Mouse (Mus musculus) layer of hippocampus, adult 11-12 months (tissue): ENCODE measurements at regions not wholly inside any gene's neighbourhood (a gene's known extent, or its start where the extent isn't known, plus 50 kb on each side); places are given as distances from the start of the nearest gene placed in this dataset.

ENCODE experiments used
- DNase-seq: peaks from one replicate; pipeline ENCODE4 v3.0.0; 2022; ENCODE audit warnings: low spot score

GRCm38 (mm10) chr1:151119566-151119965 lies 62.8 kb upstream of the Gm47985 start:
- no peak for DNase-seq

DNA sequence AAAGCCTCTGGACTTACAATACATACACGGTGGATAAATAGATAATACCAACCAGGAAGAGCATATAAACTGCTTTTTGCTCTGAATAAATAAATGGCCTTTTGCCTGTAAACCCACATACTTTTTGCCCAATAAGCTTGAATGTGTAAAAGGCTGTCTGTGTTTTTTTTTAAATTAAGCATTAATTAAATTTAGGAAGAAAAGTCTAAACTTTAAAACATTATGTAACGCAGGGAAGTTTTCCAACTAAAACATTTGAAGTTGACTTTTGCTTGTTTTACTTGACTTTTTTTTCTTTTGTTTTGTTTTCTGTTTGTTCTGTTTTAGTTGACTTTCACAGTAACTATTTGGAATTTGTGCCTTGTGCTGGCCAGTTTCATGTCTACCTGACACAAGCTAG lies 60.7 kb upstream of the Gm47985 start:
- DNase-seq, result no peak

GRCm38 (mm10) chr1:151123964-151124363 lies 58.4 kb upstream of the Gm47985 start:
- DNase-seq, result no peak

DNA sequence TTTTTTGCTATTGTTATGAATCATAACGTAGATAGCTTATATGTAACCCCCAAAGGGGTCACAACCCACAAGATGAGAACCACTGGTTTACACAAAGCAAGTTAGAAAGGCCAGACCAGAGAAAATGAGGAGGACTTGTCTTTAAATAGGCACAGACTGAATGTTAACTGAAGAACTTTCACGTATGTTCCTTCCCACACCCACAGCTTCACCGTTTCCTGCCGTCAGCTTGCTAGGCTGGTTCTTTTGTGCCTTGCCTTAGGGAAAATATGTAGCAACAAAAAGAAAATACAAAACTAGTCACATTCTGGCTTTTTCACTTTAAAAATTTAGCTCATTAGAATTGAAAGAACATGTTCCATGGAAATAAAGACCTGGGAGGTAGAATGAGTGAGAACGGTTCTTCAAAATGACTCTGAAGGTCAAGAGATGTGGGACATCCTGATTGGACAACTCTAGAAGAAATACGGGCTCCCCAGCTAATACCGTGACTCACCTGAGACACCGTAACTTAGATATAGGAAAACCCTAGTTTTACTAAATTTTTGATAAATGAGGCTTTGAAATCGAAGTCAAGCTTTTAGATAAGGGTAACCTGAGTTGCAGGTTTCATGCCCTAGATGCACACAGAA lies 57.2 kb upstream of the Gm47985 start:
- no peak for DNase-seq

DNA sequence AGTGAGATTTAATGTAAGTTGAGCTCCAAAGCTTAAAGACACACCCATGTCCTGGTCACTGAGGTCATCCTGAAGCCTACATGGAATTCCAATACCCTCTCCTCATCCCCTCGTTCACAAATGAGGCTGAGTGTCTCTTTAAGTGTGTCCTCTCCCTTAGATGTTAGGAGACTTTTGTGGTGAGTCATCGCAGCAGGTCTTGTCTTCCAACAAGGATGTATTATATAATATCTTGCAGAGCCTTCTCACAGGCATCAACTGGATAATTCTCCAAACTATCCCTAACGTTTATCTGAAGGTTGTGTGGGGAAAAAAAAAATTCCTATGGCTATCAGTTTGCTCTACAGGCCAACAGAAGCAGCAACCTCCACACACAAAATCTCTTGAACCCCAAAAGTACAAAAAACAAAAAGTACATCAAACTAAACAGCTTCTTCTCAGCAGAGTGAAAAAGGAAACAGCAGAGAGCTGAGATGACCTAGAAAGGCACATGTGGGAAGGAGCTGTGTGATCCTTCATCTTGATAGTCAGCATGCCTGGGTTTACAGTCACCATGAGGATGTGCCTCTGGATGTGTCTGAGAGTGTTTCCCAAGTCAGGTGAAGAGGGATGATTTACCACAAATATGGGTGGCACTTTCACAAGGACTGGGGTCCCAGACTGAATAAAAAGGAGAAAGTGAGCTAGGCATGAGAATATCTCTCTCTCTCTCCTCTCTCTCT lies 56.4 kb upstream of the Gm47985 start:
- no peak for DNase-seq

DNA sequence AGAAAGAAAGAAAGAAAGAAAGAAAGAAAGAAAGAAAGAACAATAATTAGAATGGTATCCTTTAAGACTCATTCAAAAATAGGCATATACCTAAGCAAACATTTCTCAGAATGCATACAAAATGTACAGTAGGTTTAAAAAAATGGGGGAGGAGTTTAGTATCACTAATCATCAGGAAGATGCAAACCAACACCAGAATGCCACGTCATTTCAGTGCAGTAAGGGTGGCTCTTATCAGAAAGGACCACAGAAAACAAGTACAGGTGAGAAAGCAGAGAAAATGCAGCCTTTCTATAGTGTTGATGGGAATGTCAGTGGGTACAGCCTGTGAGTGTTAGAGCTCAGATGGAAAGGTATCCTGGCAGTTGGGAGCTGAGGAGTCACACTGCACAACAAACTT lies 55.6 kb upstream of the Gm47985 start:
- no peak for DNase-seq

GRCm38 (mm10) chr1:151128005-151128404 lies 54.3 kb upstream of the Gm47985 start:
- no peak for DNase-seq

- DNase-seq, result no peak
Measured at GRCm38 (mm10) chr1:151128955-151129354, 53.4 kb upstream of the Gm47985 start.

DNA sequence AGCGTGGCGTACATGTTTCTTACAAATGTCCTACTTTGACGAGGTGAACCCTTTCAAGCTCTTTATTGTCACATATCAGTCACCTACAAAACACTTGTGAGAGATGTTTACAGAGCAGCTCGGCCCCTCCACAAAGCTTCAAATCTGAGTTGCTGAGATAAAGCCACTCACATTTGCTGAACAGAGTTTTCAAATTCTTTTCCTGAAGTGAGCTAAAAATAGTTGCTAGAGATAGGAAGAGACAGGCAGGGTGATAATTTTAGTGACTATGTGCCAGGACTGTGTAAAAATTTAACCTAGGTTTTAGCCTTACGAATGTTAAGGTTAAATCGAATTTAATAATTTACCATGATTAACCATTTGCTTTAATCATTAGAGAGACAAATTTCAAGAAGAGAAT lies 52.3 kb upstream of the Gm47985 start:
- no peak for DNase-seq

- no peak for DNase-seq
Measured at GRCm38 (mm10) chr1:151130845-151131626, 51.3 kb upstream of the Gm47985 start.

DNA sequence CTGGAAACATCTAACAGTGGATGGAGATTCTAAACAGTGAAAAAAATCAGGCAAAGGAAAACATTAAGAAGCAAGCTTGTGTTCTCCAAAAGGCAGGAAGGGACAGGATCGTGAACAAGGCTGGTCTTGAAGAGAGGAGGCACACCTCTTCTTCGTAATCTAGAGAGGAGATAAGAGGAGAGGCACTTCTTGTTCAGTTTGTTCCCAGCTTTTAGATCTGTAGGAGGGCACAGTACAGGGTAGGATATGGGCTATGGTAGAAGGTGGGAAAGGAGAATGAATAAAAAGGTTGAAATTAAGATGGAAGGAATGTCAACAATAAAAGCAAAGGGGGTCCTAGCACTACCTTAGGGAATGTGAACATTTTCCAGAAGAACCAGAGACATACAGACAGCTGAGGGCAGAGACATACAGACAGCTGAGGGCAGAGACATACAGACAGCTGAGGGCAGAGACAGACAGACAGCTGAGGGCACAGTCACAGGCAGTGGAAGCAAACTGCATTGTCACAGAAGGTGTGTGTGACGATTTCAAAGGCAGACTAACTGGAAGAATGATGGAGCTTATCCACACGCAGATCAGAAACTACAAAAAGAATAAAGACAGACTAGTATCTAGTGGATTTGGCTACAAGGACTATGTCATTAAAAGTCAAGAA lies 50.6 kb upstream of the Gm47985 start:
- no peak for DNase-seq
